Mouse (Mus musculus) stomach, postnatal 0 days (tissue): Measurements from ENCODE around the gene Robo2.

Experiments
- CTCF ChIP-seq: IDR thresholded peaks from 2 replicates; pipeline ENCODE4 v1.5.1; 2016; ENCODE audit warnings: antibody characterized with exemption, low read depth, mild to moderate bottlenecking, moderate library complexity
- EP300 ChIP-seq: optimal IDR thresholded peaks from 2 replicates; pipeline ENCODE3; 2016; ENCODE audit warnings: antibody characterized with exemption

DNA sequence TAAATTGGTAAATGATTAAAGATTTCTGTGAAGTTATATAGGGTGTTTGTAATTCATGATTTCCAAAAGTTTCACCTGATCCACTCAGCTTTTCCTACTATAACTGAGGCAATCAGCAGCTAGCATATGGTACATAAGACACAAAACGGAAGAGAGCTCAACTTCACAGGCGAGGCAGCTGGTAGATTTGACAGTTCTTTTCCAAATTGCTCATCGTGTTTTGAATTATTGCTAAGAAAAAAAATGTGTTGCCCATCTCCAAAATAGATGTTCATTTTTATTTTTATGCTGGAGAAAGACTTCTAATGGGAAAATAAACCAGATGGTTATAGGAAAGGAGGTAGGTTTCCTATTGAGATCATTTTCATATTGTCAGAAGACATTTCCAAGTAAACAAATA, 405.9 kb downstream of the Robo2 start:
- TF ChIP-seq CTCF (no peak), EP300 (no peak)
